Mouse (Mus musculus) CH12.LX (cell line): ENCODE measurements around the gene Kansl1l.

ENCODE experiments used
- BHLHE40 ChIP-seq: IDR thresholded peaks from 2 replicates; pipeline ENCODE4 v1.6.1; 2011; ENCODE audit warnings: mild to moderate bottlenecking, low read depth, low read length, improper control_type of control experiment
- CTCF ChIP-seq, 2 experiments: IDR thresholded peaks in 1 of 2; conservative IDR thresholded peaks in 1 of 2; 2 replicates each; pipeline ENCODE4 v1.5.1; 2011 to 2012; ENCODE audit warnings: low read depth in 2 of 2, low read length in 2 of 2, improper control_type of control experiment in 1 of 2, inconsistent platforms in 1 of 2, mild to moderate bottlenecking in 1 of 2, moderate library complexity in 1 of 2
- IRF4 ChIP-seq: IDR thresholded peaks from 2 replicates; pipeline ENCODE4 v1.6.1; 2014; ENCODE audit warnings: low read depth, mild to moderate bottlenecking, inconsistent platforms, low read length, improper control_type of control experiment
- MAX ChIP-seq: IDR thresholded peaks from 2 replicates; pipeline ENCODE4 v1.6.1; 2011; ENCODE audit warnings: low read length, improper control_type of control experiment
- NELFE ChIP-seq: IDR thresholded peaks from 2 replicates; pipeline ENCODE4 v1.6.1; 2011; ENCODE audit warnings: low read depth, low read length, improper control_type of control experiment
- POLR2A ChIP-seq: IDR thresholded peaks from 2 replicates; pipeline ENCODE4 v1.6.1; 2011; ENCODE audit warnings: low read depth, mild to moderate bottlenecking, improper control_type of control experiment, low read length
- SIN3A ChIP-seq: IDR thresholded peaks from 2 replicates; pipeline ENCODE4 v1.6.1; 2012; ENCODE audit warnings: low read length, improper control_type of control experiment, inconsistent platforms
- TBP ChIP-seq: conservative IDR thresholded peaks from 2 replicates; pipeline ENCODE4 v1.6.1; 2011; ENCODE audit warnings: low read depth, low read length, improper control_type of control experiment
- USF1 ChIP-seq: IDR thresholded peaks from 2 replicates; pipeline ENCODE4 v1.6.1; 2014; ENCODE audit warnings: low read depth, mild to moderate bottlenecking, inconsistent platforms, low read length, improper control_type of control experiment
- ZC3H11A ChIP-seq: IDR thresholded peaks from 2 replicates; pipeline ENCODE4 v1.6.1; 2012; ENCODE audit warnings: low read depth, mild to moderate bottlenecking, inconsistent platforms, low read length, improper control_type of control experiment
- ZNF384 ChIP-seq: IDR thresholded peaks from 2 replicates; pipeline ENCODE4 v1.6.1; 2012; ENCODE audit warnings: low read depth, low read length, improper control_type of control experiment, inconsistent platforms

GRCm38 (mm10) chr1:66841938-66842337 is 24.6 kb upstream of the Kansl1l start:
- TF ChIP-seq CTCF (conservative IDR thresholded peaks at IDR 0.05 in 1 of 2, IDR thresholded peaks at IDR 0.05 in 1 of 2; ENCODE audit: low read depth in 2 of 2, low read length in 2 of 2) (no peak), NELFE (no peak), ZC3H11A (no peak), POLR2A (no peak), TBP (no peak), USF1 (no peak), SIN3A (no peak), MAX (no peak), ZNF384 (no peak), IRF4 (no peak), BHLHE40 (no peak)
